In genomic region chr9:101075091-101075581, GRCm38 (mm10) we compare ENCODE assay signal across 8 mouse cellular contexts. TPM values are rescaled to one million over a fixed set of nuclear protein-coding genes. Genes with fewer than 3 reads are reported as not detected.
A peak's percentile ranks its signal among the peaks of the same experiment; 100 is the strongest.
DNase-seq lines count a peak whose midpoint lies in the region; ATAC-seq and TF ChIP-seq lines count a peak whose summit lies in the region.

No protein-coding gene starts in this region.

- no peaks in the 10 kb centered on the region for H3K9me3 ChIP-seq in embryonic facial prominence, embryonic 10.5 days
- H3K9me3 ChIP-seq in hindbrain, embryonic 11.5 days (ENCODE audit: control insufficient read depth, low read length), result no peaks in the 10 kb centered on the region
- no peaks in the 10 kb centered on the region for H3K9me3 ChIP-seq in midbrain, embryonic 16.5 days (replicated peaks; ENCODE audit: control insufficient read depth, low read length, poor library complexity, severe bottlenecking)

- WGBS in embryonic facial prominence, embryonic 10.5 days, result under 1% methylated on average over 25 of the region's 25 CpGs
- under 1% methylated on average over 25 of the region's 25 CpGs for WGBS in hindbrain, embryonic 11.5 days
- WGBS in midbrain, embryonic 16.5 days, result 0% methylated on average over 25 of the region's 25 CpGs

- H3K9ac ChIP-seq in hindbrain, embryonic 11.5 days (ENCODE audit: low read depth, low read length), result peak overlapping the region; percentile 99
- peak overlapping the region; percentile 99 for H3K9ac ChIP-seq in midbrain, embryonic 16.5 days (ENCODE audit: low read depth, low read length)

- H3K4me1 ChIP-seq in embryonic facial prominence, embryonic 10.5 days, result peaks cover 48% of the 10 kb centered on the region
- peaks cover 2% of the 10 kb centered on the region; the same call in 1 of the 2 replicates for H3K4me1 ChIP-seq in hindbrain, embryonic 11.5 days (replicated peaks; ENCODE audit: control insufficient read depth, insufficient read depth, low read length)
- H3K4me1 ChIP-seq in midbrain, embryonic 16.5 days (ENCODE audit: control insufficient read depth, insufficient read depth, low read length), result peaks cover 32% of the 10 kb centered on the region

- peak overlapping the region; percentile 100 for H3K27ac ChIP-seq in left cerebral cortex, adult 2 months
- H3K27ac ChIP-seq in embryonic facial prominence, embryonic 10.5 days (replicated peaks), result peak overlapping the region; percentile 99
- H3K27ac ChIP-seq in hindbrain, embryonic 11.5 days (ENCODE audit: low read depth, low read length), result peak overlapping the region; percentile 99
- H3K27ac ChIP-seq in midbrain, embryonic 16.5 days (ENCODE audit: low read length), result peak overlapping the region; percentile 100

- H3K36me3 ChIP-seq in embryonic facial prominence, embryonic 10.5 days (replicated peaks), result peaks cover 10% of the 10 kb centered on the region; the same call in 1 of the 2 replicates
- H3K36me3 ChIP-seq in hindbrain, embryonic 11.5 days (ENCODE audit: control insufficient read depth, insufficient read depth, low read length), result no peaks in the 10 kb centered on the region
- H3K36me3 ChIP-seq in midbrain, embryonic 16.5 days (ENCODE audit: control insufficient read depth, insufficient read depth, low read length), result no peaks in the 10 kb centered on the region

- peak overlapping the region; percentile 82 for H3K4me2 ChIP-seq in hindbrain, embryonic 11.5 days (replicated peaks; ENCODE audit: low read depth, low read length)
- peak overlapping the region; percentile 77 for H3K4me2 ChIP-seq in midbrain, embryonic 16.5 days (ENCODE audit: low read length)

- no peak for DNase-seq in left cerebral cortex, adult 2 months (ENCODE audit: extremely low spot score in 1 of 2, low spot score in 2 of 2)
- no peak for DNase-seq in left cerebral cortex, postnatal 25 days (ENCODE audit: low spot score in 2 of 2)
- peak; percentile 53 for DNase-seq in embryonic facial prominence, embryonic 10.5 days (ENCODE audit: low spot score)
- DNase-seq in hindbrain, embryonic 11.5 days (ENCODE audit: low spot score), result peak; percentile 59
- peak; percentile 51 for DNase-seq in liver
- DNase-seq in thymus, postnatal 10 days (ENCODE audit: low spot score in 2 of 2), result peak; percentile 49 to 55
- DNase-seq in cerebellum, adult 9-11 months, result no peak

- H3K27me3 ChIP-seq in embryonic facial prominence, embryonic 10.5 days (replicated peaks; ENCODE audit: low read depth, poor library complexity, severe bottlenecking), result no peaks in the 10 kb centered on the region
- H3K27me3 ChIP-seq in hindbrain, embryonic 11.5 days (ENCODE audit: control insufficient read depth, insufficient read depth, low read length), result no peaks in the 10 kb centered on the region
- H3K27me3 ChIP-seq in midbrain, embryonic 16.5 days (ENCODE audit: control insufficient read depth, insufficient read depth, low read depth, low read length), result no peaks in the 10 kb centered on the region

- peak overlapping the region; percentile 96 for H3K4me3 ChIP-seq in left cerebral cortex, adult 2 months
- H3K4me3 ChIP-seq in embryonic facial prominence, embryonic 10.5 days, result peak overlapping the region; percentile 99
- peak overlapping the region; percentile 95 for H3K4me3 ChIP-seq in hindbrain, embryonic 11.5 days (ENCODE audit: low read depth, low read length)
- H3K4me3 ChIP-seq in midbrain, embryonic 16.5 days (ENCODE audit: low read depth, low read length), result peak overlapping the region; percentile 96

- intact Hi-C loops in left cerebral cortex, adult 2 months (cut with DNase I), result no loop called here
- intact Hi-C loops in left cerebral cortex, postnatal 25 days (cut with DNase I), result loop anchor here (5.0 to 10.0 kb wide), 2 partner anchors 82 to 180 kb away; partner anchors contain the start of gene Ppp2r3a

- no peak for TF ChIP-seq CTCF in left cerebral cortex, adult 2 months (IDR thresholded peaks at IDR 0.05)

- ATAC-seq in hindbrain, embryonic 11.5 days (ENCODE audit: low FRiP score), result no peak
- no peak for ATAC-seq in midbrain, embryonic 16.5 days

RNA-seq across cellular contexts. Expression of gene Msl2, which starts 1.2 kb away (rescaled TPM):
- total RNA-seq in left cerebral cortex, adult 2 months (2021), result 10 to 100 TPM; 61.7 to 64.5 TPM
- 10 to 100 TPM; 58.8 to 61.2 TPM for total RNA-seq in left cerebral cortex, postnatal 25 days (2021)
- polyA plus RNA-seq in embryonic facial prominence, embryonic 10.5 days (2016; fragmentation: Nextera tagmentation; extraction: Ambion mirVana), result 5.0 and 5.2 TPM in 2 replicates
- polyA plus RNA-seq in hindbrain, embryonic 11.5 days (2014; fragmentation: Nextera tagmentation; extraction: Ambion mirVana), result 5.9 and 6.7 TPM in 2 replicates
- polyA plus RNA-seq in midbrain, embryonic 16.5 days (2015; fragmentation: Nextera tagmentation; extraction: Ambion mirVana), result 3.4 and 4.2 TPM in 2 replicates

RNA-seq across cellular contexts. Expression of gene Pccb, which starts 40.4 kb away (rescaled TPM):
- 10 to 100 TPM; 38.0 to 38.7 TPM for total RNA-seq in left cerebral cortex, adult 2 months (2021)
- total RNA-seq in left cerebral cortex, postnatal 25 days (2021), result 10 to 100 TPM; 37.6 to 39.0 TPM
- polyA plus RNA-seq in embryonic facial prominence, embryonic 10.5 days (2016; fragmentation: Nextera tagmentation; extraction: Ambion mirVana), result 13.2 and 14.4 TPM in 2 replicates
- polyA plus RNA-seq in hindbrain, embryonic 11.5 days (2014; fragmentation: Nextera tagmentation; extraction: Ambion mirVana), result 14.3 and 18.0 TPM in 2 replicates
- polyA plus RNA-seq in midbrain, embryonic 16.5 days (2015; fragmentation: Nextera tagmentation; extraction: Ambion mirVana), result 25.2 and 27.6 TPM in 2 replicates

Comparison
In these comparisons a context has a peak if more than half of its experiments do, and no peak if none do; other contexts are left out.
1. DNase-seq: peak in embryonic facial prominence, embryonic 10.5 days (single experiment), hindbrain, embryonic 11.5 days (single experiment), liver (single experiment) and thymus, postnatal 10 days (2 of 2); none in left cerebral cortex, adult 2 months (0 of 2), left cerebral cortex, postnatal 25 days (0 of 2) and cerebellum, adult 9-11 months (single experiment).
2. Peak in every context shown above with its lines, with median percentiles within 50 percentile points of each other: H3K27ac ChIP-seq and H3K4me3 ChIP-seq.